Mouse (Mus musculus) megakaryocyte, embryonic 14.5 days (primary cell): ENCODE results near the gene Sult2b1.

ENCODE experiments used
- FLI1 ChIP-seq: IDR thresholded peaks from 2 replicates; pipeline ENCODE4 v1.6.1; 2012; ENCODE audit warnings: low read length, inconsistent platforms, mixed read lengths
- GATA1 ChIP-seq: IDR thresholded peaks from 3 replicates; pipeline ENCODE4 v1.6.1; 2012; ENCODE audit warnings: mixed read lengths, low read length, inconsistent platforms, borderline replicate concordance

- TF ChIP-seq GATA1 (no peak), FLI1 (no peak)
Observed at GRCm38 (mm10) chr7:45739162-45739763, 45.2 kb downstream of the Sult2b1 start.
